Mouse (Mus musculus): Measurements from ENCODE around the gene Tmod1. TPM values are rescaled to one million over a fixed set of nuclear protein-coding genes. Genes with fewer than 3 reads are reported as not detected.

Gene Tmod1
- polyA plus RNA-seq, 1 experiment from 2014 or later: 11.4 TPM

DNA sequence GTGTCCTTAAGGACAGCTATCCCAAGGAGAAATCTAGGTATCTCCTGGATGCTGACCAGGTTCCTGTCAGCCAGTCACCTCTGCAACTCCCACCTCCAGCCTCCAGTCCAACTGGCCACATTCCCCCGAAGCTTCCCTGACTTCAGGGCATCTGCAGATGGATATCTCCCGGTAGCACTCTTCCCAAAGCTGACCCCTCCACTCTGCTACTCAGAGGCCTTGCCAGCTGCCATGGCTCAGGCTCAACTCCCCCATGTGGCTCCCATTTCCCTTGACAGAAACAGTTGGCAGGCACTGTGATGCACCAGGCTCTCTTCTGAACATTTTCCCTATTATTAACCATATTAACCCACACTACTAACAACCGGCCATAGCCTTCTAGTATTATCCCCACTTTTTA is 72.6 kb downstream of the Tmod1 start:
- no peaks in the 10 kb centered on the region for H3K9me3 ChIP-seq (ENCODE audit: control insufficient read depth, low read length)
- ATAC-seq (ENCODE audit: low read depth): peak; percentile 26; the same call in 1 of the 2 replicates
- H3K27me3 ChIP-seq (ENCODE audit: control insufficient read depth, insufficient read depth, low read depth, low read length): no peaks in the 10 kb centered on the region
- H3K4me1 ChIP-seq (replicated peaks; ENCODE audit: control insufficient read depth, insufficient read depth, low read length): no peaks in the 10 kb centered on the region; the same call in 1 of the 2 replicates
- no peak overlapping the region for H3K4me3 ChIP-seq (ENCODE audit: low read length)
- no peak overlapping the region for H3K27ac ChIP-seq (ENCODE audit: low read length)
- H3K36me3 ChIP-seq (ENCODE audit: control insufficient read depth, insufficient read depth, low read length): peaks cover 22% of the 10 kb centered on the region
- H3K4me2 ChIP-seq (ENCODE audit: low read depth, low read length): no peak overlapping the region
- whole genome bisulfite sequencing: 49% methylated on average over 3 of the region's 3 CpGs
- H3K9ac ChIP-seq (ENCODE audit: low read length): no peak overlapping the region

- Histone ChIP-seq H3K36me3 (ENCODE audit: control insufficient read depth, insufficient read depth, low read length) (peaks cover 54% of the 10 kb centered on the region), H3K27ac (ENCODE audit: low read length) (no peak overlapping the region), H3K4me1 (replicated peaks; ENCODE audit: control insufficient read depth, insufficient read depth, low read length) (no peaks in the 10 kb centered on the region; the same call in 1 of the 2 replicates), H3K4me2 (ENCODE audit: low read depth, low read length) (no peak overlapping the region), H3K4me3 (ENCODE audit: low read length) (no peak overlapping the region), H3K9ac (ENCODE audit: low read length) (no peak overlapping the region), H3K27me3 (ENCODE audit: control insufficient read depth, insufficient read depth, low read depth, low read length) (no peaks in the 10 kb centered on the region), H3K9me3 (ENCODE audit: control insufficient read depth, low read length) (no peaks in the 10 kb centered on the region)
- ATAC-seq (ENCODE audit: low read depth): no peak
- WGBS: 72% methylated on average over 1 of the region's 1 CpGs
These were observed 76.6 kb downstream of the Tmod1 start for GRCm38 (mm10) chr4:46115308-46115707.

- no peak for ATAC-seq (ENCODE audit: low read depth)
- Histone ChIP-seq H3K4me1 (replicated peaks; ENCODE audit: control insufficient read depth, insufficient read depth, low read length) (no peaks in the 10 kb centered on the region; the same call in 1 of the 2 replicates), H3K36me3 (ENCODE audit: control insufficient read depth, insufficient read depth, low read length) (peaks cover 57% of the 10 kb centered on the region), H3K9me3 (ENCODE audit: control insufficient read depth, low read length) (no peaks in the 10 kb centered on the region), H3K4me3 (ENCODE audit: low read length) (no peak overlapping the region), H3K4me2 (ENCODE audit: low read depth, low read length) (no peak overlapping the region), H3K27ac (ENCODE audit: low read length) (no peak overlapping the region), H3K27me3 (ENCODE audit: control insufficient read depth, insufficient read depth, low read depth, low read length) (no peaks in the 10 kb centered on the region), H3K9ac (ENCODE audit: low read length) (no peak overlapping the region)
- 83% methylated on average over 10 of the region's 10 CpGs for WGBS
These were observed 77.9 kb downstream of the Tmod1 start for GRCm38 (mm10) chr4:46116544-46117175.

DNA sequence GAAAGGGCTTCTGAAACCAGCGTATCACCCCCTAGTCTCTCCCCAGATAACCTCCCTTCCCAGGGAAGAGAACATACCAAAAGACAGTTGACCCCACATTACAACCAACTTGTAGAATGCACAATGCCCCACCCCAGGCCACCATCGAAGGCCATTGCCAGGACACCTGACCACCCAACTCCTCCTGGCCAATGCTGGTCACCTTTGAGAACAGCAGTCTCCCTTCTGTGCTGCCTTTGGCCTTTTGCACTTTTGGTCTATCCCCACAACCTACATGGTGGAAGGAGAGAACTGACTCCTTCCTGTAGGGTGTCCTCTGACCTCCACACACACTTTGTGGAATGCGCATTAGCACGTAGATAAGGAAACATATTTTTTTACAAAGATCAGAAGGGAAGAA is 78.8 kb downstream of the Tmod1 start:
- no peak for ATAC-seq (ENCODE audit: low read depth)
- no peaks in the 10 kb centered on the region for H3K4me1 ChIP-seq (replicated peaks; ENCODE audit: control insufficient read depth, insufficient read depth, low read length)
- H3K27ac ChIP-seq (ENCODE audit: low read length): no peak overlapping the region
- 86% methylated on average over 4 of the region's 4 CpGs for WGBS
- no peak overlapping the region for H3K9ac ChIP-seq (ENCODE audit: low read length)
- no peaks in the 10 kb centered on the region for H3K27me3 ChIP-seq (ENCODE audit: control insufficient read depth, insufficient read depth, low read depth, low read length)
- H3K9me3 ChIP-seq (ENCODE audit: control insufficient read depth, low read length): no peaks in the 10 kb centered on the region
- H3K4me3 ChIP-seq (ENCODE audit: low read length): no peak overlapping the region
- H3K4me2 ChIP-seq (ENCODE audit: low read depth, low read length): no peak overlapping the region
- H3K36me3 ChIP-seq (ENCODE audit: control insufficient read depth, insufficient read depth, low read length): peaks cover 57% of the 10 kb centered on the region

DNA sequence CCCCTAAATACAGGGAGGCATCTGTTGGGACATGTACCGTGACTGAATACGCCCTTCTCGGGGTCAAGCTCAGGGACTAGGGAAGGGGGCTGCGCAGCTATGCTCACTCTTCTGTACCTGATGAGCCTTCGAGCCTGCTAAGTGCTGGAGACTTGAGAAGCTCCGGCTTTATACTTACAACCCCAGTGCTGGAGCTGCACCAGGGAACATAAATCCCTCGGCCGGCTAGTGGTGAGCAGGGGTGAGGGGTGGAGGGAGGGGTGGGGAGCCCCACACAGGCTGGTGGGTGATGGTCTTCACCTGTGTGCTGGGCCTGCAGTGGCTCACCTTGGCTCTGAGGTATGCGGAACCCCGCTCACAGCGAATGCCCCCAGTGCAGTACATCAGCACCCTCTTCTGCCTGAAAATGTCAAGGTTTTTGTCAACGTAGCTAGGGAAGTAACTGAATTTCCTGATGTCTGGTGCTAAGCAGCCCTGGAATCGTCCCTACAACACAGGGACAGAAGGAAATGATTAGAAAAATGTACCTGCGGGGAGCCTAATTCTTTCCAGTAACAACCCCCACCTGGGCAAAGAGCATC is 80.9 kb downstream of the Tmod1 start:
- Histone ChIP-seq H3K27me3 (ENCODE audit: control insufficient read depth, insufficient read depth, low read depth, low read length) (no peaks in the 10 kb centered on the region), H3K36me3 (ENCODE audit: control insufficient read depth, insufficient read depth, low read length) (peaks cover 62% of the 10 kb centered on the region), H3K9me3 (ENCODE audit: control insufficient read depth, low read length) (no peaks in the 10 kb centered on the region), H3K4me2 (ENCODE audit: low read depth, low read length) (no peak overlapping the region), H3K27ac (ENCODE audit: low read length) (no peak overlapping the region), H3K4me3 (ENCODE audit: low read length) (no peak overlapping the region), H3K9ac (ENCODE audit: low read length) (no peak overlapping the region), H3K4me1 (replicated peaks; ENCODE audit: control insufficient read depth, insufficient read depth, low read length) (no peaks in the 10 kb centered on the region)
- no peak for ATAC-seq (ENCODE audit: low read depth)
- WGBS: 91% methylated on average over 14 of the region's 14 CpGs

DNA sequence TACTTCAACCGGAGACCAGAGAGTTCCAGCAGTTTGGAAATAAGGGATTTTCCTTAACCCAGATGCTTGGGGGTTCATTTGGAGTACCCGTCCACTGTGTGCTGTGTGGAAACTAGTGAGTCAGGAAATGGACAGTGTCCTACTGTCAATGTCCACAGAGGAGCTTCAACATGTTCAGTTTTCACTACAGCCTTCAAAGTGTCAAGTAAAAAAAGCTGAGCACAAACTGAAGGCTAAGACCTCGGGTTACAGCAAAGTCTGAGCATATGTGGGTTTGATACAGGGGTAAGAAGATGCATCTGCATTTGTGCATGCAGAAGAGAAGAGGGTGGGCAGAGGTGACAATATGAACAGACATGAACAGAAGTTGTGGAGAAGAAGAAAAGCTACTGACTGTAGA is 82.0 kb downstream of the Tmod1 start:
- Histone ChIP-seq H3K4me3 (ENCODE audit: low read length) (no peak overlapping the region), H3K4me1 (replicated peaks; ENCODE audit: control insufficient read depth, insufficient read depth, low read length) (no peaks in the 10 kb centered on the region), H3K9me3 (ENCODE audit: control insufficient read depth, low read length) (no peaks in the 10 kb centered on the region), H3K27me3 (ENCODE audit: control insufficient read depth, insufficient read depth, low read depth, low read length) (no peaks in the 10 kb centered on the region), H3K9ac (ENCODE audit: low read length) (no peak overlapping the region), H3K27ac (ENCODE audit: low read length) (no peak overlapping the region), H3K36me3 (ENCODE audit: control insufficient read depth, insufficient read depth, low read length) (peaks cover 62% of the 10 kb centered on the region), H3K4me2 (ENCODE audit: low read depth, low read length) (no peak overlapping the region)
- ATAC-seq (ENCODE audit: low read depth): no peak
- 82% methylated on average over 3 of the region's 3 CpGs for WGBS

GRCm38 (mm10) chr4:46123358-46123757 is 84.6 kb downstream of the Tmod1 start:
- no peak overlapping the region for H3K9ac ChIP-seq (ENCODE audit: low read length)
- no peak overlapping the region for H3K4me2 ChIP-seq (ENCODE audit: low read depth, low read length)
- H3K36me3 ChIP-seq (ENCODE audit: control insufficient read depth, insufficient read depth, low read length): peaks cover 47% of the 10 kb centered on the region
- 86% methylated on average over 6 of the region's 6 CpGs for WGBS
- H3K4me3 ChIP-seq (ENCODE audit: low read length): no peak overlapping the region
- H3K27ac ChIP-seq (ENCODE audit: low read length): no peak overlapping the region
- no peaks in the 10 kb centered on the region for H3K4me1 ChIP-seq (replicated peaks; ENCODE audit: control insufficient read depth, insufficient read depth, low read length)
- H3K27me3 ChIP-seq (ENCODE audit: control insufficient read depth, insufficient read depth, low read depth, low read length): no peaks in the 10 kb centered on the region
- no peaks in the 10 kb centered on the region for H3K9me3 ChIP-seq (ENCODE audit: control insufficient read depth, low read length)
- no peak for ATAC-seq (ENCODE audit: low read depth)

DNA sequence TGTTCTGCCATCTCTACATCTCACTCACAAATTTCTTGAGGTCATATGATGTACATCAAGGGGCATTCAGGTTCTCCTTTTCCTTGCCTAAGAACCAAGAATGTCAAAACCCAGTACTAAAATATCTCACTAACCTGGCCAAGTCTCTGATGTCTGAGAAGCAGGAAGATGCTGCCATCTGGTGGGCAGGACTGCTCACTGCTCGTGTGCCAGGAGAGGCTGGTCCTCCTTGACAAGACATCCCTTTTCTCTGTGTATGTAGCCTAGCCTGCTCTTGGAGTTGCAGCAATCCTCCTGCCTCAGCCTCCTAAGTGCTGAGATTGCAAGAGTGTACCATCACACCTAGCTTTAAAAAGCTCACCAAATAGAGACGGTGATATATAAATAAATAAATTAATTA is 87.8 kb downstream of the Tmod1 start:
- H3K36me3 ChIP-seq (ENCODE audit: control insufficient read depth, insufficient read depth, low read length): peaks cover 47% of the 10 kb centered on the region

DNA sequence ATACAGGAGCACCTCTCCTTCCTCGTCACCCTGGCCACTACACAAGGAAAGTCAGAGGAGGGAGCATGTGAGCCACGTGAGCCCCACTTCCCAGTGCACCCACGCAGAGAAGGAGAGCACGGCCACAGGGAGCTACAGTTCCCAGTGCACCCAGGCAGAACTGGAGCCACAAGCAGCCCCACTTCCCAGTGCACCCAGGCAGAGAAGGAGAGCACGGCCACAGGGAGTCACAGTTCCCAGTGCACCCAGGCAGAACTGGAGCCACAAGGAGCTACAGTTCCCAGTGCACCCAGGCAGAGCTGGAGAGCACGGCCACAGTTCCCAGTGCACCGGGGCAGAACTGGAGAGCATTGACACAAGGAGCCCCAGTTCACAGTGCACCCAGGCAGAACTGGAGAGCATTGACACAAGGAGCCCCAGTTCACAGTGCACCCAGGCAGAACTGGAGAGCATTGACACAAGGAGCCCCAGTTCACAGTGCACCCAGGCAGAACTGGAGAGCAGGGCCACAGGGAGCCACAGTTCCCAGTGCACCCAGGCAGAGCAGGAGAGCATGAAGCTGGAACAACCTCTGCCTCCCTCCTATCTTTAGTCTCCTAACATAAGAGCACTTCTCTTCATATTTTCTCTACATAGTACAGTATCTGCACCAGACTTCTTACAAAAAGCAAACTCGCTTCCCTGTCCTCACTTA is 90.7 kb downstream of the Tmod1 start:
- H3K27me3 ChIP-seq (ENCODE audit: control insufficient read depth, insufficient read depth, low read depth, low read length): no peaks in the 10 kb centered on the region
- H3K36me3 ChIP-seq (ENCODE audit: control insufficient read depth, insufficient read depth, low read length): peaks cover 40% of the 10 kb centered on the region
- WGBS: 96% methylated on average over 8 of the region's 8 CpGs
- H3K4me3 ChIP-seq (ENCODE audit: low read length): no peak overlapping the region
- H3K4me1 ChIP-seq (replicated peaks; ENCODE audit: control insufficient read depth, insufficient read depth, low read length): no peaks in the 10 kb centered on the region
- H3K27ac ChIP-seq (ENCODE audit: low read length): no peak overlapping the region
- H3K9ac ChIP-seq (ENCODE audit: low read length): no peak overlapping the region
- no peak for ATAC-seq (ENCODE audit: low read depth)
- H3K4me2 ChIP-seq (ENCODE audit: low read depth, low read length): no peak overlapping the region
- H3K9me3 ChIP-seq (ENCODE audit: control insufficient read depth, low read length): no peaks in the 10 kb centered on the region

More for the DNA sequence above, 87.8 kb downstream of the Tmod1 start:
- H3K4me2 ChIP-seq (ENCODE audit: low read depth, low read length): no peak overlapping the region
- 38% methylated on average over 2 of the region's 2 CpGs for WGBS
- no peak overlapping the region for H3K27ac ChIP-seq (ENCODE audit: low read length)
- no peaks in the 10 kb centered on the region for H3K27me3 ChIP-seq (ENCODE audit: control insufficient read depth, insufficient read depth, low read depth, low read length)
- H3K4me1 ChIP-seq (replicated peaks; ENCODE audit: control insufficient read depth, insufficient read depth, low read length): no peaks in the 10 kb centered on the region
- H3K9me3 ChIP-seq (ENCODE audit: control insufficient read depth, low read length): no peaks in the 10 kb centered on the region
- H3K4me3 ChIP-seq (ENCODE audit: low read length): no peak overlapping the region
- no peak overlapping the region for H3K9ac ChIP-seq (ENCODE audit: low read length)
- ATAC-seq (ENCODE audit: low read depth): peak; percentile 57; the same call in 1 of the 2 replicates

Data from lung, embryonic 16.5 days (tissue).